Mouse (Mus musculus): Measurements from ENCODE around the gene Fam193a.

The Fam193a gene

DNA sequence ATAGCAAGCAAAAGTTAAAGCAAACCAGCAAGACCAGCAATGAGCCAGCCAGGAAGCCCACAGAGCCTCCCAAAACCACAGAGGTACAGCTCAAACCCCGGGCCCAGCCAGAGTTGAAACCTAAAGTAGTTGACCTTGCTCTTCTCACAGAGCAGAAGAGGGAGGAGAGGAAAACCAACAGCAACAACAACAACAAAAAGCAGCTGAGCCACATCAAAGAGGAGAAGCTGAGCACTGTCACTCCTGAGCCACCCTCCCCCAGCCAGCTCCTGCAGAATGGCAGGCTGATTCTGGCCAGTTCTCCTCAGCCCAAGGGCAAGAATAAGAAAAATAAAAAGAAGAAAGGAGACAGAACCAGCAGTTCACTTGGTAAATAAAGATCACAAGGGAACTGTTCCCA lies 96.3 kb downstream of the Fam193a start:
- peak; percentile 80 for DNase-seq

- peak; percentile 31 for DNase-seq
These were observed 96.9 kb downstream of the Fam193a start for GRCm38 (mm10) chr5:34466648-34467047.

DNA sequence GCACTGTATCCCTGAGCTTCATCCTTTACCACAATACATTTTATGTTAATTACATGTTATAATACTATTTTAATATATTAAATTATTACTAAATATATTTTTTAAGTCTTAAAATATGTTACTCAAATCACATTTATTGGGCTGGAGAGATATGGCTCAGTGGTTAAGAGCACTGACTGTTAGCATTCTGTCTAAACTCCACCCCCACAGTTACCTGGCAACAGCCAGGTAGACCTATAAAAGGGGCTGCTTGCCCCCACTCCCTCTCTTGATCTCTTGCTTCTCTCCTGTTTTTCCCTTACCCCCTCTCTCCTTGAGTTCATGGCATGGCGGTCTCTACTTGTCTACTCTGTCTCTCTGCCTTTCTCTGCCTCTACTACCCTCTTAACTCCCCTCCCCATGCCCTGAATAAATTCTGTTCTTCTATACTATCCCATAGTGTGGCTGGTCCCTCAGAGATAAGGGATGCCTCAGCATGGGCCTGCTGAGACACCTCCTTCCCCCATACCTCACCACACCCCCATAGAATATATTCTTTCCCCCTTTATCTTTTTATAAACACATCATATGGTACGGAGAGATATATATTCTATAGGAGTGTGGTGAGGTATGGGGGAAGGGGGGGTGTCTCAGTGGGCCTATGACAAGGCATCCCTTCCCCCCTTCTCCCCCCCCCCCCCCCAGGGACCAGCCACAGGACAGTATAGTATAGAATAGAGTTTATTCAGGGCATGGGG lies 98.5 kb downstream of the Fam193a start:
- DNase-seq: peak; percentile 65

DNA sequence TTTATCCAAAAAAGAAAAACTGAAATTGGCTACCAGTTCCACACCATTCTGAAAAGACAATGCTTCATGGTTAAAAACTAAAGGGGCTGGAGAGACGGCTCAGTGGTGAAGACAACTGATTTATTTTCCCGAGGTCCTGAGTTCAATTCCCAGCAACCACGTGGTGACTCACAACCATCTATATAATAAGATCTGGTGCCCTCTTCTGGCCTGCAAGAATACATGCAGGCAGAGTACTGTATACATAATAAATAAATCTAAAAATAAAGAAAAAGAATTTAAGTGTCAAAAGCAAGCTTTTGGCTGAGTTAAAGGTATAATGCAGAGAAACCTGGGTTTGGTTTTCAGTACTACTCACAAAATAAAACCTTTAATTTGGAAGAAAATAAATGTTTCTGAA lies 111.2 kb downstream of the Fam193a start:
- peak; percentile 25 for DNase-seq

DNA sequence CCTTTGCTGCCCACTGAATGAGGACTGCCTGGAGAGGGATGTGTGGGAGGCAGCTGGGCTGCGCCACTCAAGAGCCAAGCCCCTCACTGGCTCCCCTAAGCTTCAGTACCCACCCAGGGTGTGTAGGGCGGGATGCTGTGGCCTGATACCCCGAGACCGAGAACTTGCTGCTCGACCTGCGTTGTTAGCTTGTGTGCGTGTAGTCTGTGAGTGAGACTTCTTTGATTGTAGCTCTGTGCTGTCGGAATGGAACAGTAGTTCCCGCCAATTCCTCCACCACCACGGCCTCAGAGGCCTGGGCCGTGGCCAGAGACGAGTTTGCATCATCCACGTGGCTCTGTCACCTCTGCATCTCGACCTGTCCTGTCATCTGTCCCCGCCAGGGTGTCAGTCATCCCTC lies 116.0 kb downstream of the Fam193a start:
- peak; percentile 91 for DNase-seq

- peak; percentile 98 for DNase-seq
These were observed 117.8 kb downstream of the Fam193a start for GRCm38 (mm10) chr5:34487320-34488090.

GRCm38 (mm10) chr5:34488741-34489417 lies 119.1 kb downstream of the Fam193a start:
- no peak for DNase-seq

GRCm38 (mm10) chr5:34489418-34489787 lies 119.7 kb downstream of the Fam193a start:
- peak; percentile 81 for DNase-seq

GRCm38 (mm10) chr5:34496745-34497144 lies 127.0 kb downstream of the Fam193a start:
- DNase-seq: peak; percentile 82

DNA sequence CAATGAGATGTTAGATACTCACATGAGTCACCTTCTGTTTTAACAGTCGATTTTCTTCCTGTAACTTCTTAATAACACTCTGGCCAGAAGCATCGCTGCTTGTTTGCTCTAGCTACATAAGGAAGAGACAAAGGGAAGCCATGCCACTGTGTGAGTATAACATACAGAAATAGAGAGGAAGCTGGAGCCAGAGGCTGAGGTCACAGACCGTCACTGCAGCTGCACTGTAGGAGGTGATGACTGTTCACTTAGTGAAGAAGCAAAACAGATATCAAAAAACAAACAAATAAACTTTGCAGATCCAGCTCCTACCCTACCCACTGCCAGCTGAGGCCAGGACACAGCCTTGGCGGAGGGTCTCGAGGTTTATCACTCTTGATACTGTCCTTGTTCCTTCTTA lies 131.2 kb downstream of the Fam193a start:
- peak; percentile 73 for DNase-seq

DNA sequence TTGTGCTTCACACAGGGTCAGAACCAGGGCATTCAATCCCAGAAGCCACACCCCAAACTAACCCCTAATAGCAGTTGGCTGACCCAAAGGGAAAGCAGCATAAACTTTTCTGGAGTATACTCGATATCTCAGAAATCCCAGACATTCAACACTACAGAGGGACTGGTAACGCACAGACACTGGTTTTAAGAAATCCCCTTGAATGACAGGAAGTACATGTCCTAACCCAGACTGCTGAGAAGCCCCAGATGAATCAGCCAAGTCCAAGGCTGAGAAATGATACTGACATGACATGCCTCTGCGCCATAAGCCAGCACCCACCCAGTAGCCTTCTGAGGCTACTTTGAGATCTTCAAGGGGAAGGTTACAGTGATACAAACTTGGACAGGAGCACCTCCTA lies 131.9 kb downstream of the Fam193a start:
- peak; percentile 85 for DNase-seq

DNA sequence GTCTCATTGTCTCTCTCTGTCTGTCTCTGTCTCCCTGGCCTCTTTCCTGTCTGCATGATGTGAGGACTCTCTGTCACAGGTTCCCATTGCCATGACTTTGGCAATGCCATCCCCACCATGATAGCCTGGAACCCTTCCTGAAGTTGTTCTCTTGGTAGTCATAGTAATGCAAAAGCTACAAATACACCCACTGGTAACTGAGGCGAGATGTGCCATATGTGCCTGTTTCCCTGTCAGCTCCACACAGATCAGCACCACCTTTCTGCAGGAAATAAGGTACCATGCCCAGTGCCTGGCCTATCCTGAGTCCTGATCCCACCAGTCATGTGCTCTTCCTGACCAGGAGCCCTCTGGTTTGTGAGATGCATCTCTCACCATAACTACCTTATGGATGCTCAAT lies 132.7 kb downstream of the Fam193a start:
- peak; percentile 83 for DNase-seq

DNA sequence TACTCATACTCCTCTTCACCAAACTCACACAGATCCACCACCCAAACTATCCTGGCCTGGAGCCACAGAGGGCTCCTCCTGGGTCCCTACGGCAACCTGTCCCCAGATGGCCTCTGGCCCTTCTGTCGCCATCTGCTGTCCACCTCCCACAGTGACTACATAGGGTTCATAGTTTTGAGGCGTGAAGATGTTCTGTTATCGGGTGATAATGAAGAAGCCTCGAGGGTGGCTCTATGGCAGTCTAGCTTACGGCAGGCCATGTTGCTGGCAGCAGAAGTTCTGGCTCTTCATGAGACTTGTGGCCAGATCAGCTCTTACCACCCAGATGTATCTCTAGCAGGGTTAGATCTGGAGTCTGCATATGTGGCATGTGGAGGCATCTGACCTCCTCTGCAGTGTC lies 133.1 kb downstream of the Fam193a start:
- DNase-seq: peak; percentile 78

DNA sequence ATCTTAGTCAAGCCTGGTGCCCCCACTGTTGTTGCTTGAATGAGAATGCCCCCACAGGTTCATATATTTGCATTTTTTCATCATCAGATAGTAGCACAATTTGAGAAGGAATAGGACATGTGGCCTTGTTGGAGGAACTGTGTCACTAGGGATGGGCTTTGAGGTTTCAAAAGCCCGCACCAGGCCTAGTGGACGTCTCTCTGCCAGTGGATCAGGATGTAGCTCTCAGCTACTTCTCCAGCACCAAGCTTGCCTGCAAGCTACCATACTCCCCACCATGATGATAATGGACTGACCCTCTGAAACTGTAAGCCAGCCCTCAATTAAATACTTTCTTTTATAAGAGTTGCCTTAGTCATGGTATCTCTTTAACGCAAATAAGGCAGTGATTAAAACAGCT lies 142.8 kb downstream of the Fam193a start:
- DNase-seq: peak; percentile 86

- peak; percentile 100 for DNase-seq
These were observed 143.9 kb downstream of the Fam193a start, which contains the start of gene Tnip2 for GRCm38 (mm10) chr5:34513466-34514217. Gene Tnip2, minus strand, starts transcription at chr5:34513991.

DNA sequence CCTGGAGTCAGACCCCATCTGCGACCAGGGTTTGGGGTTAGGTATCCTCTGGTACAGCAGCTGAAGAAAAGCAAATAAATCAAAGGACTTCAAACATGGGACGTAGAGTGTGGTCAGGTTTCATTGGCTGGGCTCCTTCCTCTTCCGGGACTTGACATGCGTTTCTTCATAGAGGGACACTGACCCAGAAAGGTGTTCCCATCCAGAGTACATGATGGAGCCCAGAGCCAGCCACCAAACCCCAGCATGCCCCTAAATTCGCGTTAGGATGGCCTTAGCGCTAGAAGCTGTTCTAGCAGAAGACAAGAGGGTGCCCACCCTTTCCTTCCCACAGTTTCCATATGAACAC lies 144.5 kb downstream of the Fam193a start:
- no peak for DNase-seq

DNA sequence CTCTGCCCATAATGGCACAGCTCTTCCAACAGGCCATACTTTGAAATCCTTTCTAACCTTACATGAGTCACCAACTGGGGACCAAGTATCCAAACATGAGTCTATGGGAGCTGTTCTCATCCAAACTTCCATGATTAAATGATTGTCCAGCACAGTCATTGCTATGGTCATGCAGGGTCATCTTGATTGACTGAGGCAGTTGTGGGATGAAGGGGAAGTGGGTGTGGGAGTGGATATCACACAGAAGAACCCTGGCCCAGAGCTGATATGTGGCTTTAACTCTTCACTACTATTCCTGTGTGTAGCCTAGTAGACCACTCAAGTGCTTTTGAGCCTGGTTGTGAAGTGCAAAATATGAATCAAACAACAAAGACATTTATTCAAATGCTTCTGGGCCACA lies 145.4 kb downstream of the Fam193a start:
- DNase-seq: peak; percentile 72

- peak; percentile 97 for DNase-seq
These were observed 148.2 kb downstream of the Fam193a start for GRCm38 (mm10) chr5:34517913-34518312.

DNA sequence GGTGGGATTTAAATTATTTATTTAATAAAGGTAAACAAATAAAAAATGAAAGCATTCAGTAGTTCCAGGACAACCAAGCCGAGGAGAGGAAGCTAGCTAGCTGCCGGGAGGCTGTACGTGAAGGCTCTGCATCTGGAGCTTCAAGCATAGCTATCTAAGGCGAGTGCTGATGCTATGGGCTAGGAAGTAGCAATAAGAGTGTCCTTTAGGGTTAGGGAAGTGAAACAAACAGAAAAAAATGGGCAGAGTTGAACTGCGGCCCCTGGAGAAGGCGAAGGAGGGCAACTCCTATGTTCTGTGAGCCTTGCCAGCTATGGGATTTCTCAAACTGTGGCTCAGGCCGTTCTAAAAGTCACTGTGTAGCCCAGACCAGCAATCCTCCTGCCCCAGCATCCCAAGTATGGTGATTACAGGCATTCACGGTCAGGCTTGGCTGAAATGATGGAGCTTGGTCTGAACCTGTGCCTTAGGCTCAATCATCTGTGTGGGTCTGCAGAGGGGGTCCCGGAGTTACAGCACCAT lies 149.7 kb downstream of the Fam193a start:
- peak; percentile 94 for DNase-seq

- peak; percentile 95 for DNase-seq
These were observed 150.9 kb downstream of the Fam193a start for GRCm38 (mm10) chr5:34520458-34521209.

GRCm38 (mm10) chr5:34521337-34521736 lies 151.6 kb downstream of the Fam193a start:
- peak; percentile 87 for DNase-seq

DNA sequence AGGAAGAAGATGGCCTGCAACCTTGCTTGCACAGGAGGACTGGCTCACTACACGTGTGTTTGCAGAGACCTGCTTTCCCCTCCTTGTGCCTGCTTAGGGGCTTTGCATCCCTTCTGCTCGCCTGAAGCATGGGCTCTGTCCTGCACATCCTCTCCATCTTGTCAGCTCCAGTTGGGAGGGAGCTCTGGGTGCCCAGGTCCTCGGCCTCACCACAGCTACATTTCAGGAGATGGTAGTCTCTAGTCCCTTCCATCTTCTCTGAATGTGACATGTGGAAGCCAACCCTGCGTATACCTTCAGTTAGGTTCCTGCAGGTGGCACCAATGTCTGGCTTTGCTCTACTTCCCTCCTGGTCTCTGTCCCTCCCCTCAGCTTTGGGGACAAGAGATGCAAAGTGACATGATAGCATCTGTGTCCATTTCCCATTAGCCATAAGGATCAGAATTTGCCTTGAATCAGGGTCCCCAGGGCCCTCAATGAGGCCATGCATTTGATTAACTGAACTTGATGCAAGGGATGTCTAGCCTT lies 154.3 kb downstream of the Fam193a start:
- DNase-seq: peak; percentile 89

All from heart, adult 11 months (tissue).